Mouse (Mus musculus): ENCODE results near the gene 0610009B22Rik. TPM values are rescaled to one million over a fixed set of nuclear protein-coding genes. Genes with fewer than 3 reads are reported as not detected.

0610009B22Rik gene
- polyA plus RNA-seq, 1 experiment from 2014 or later: 107 TPM

DNA sequence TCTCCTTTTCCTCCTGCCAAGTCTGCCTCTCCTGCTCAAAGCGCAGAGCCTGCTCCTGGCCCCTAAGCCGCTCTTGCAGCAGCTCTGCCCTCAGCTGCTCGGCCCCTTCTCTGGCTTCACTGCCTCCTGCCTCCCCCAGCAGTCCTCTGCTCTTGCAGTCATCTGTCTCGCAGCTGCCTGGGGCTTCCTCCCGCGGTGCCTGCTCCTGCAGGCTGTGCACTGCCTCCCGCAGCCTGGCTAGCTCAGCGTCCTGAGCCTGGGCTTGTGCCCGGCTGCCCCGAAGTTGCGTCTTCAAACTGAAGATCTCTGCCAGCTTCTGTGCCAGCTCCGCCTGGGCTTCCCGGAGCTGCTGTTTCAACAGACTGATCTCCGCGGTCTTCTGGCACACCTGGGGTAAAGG, 44.9 kb downstream of the 0610009B22Rik start:
- ATAC-seq (replicated peaks; ENCODE audit: insufficient number of reproducible peaks, low FRiP score, low TSS enrichment, low read depth) (no peak), DNase-seq (ENCODE audit: low spot score) (no peak)
- Histone ChIP-seq H3K9me3 (replicated peaks; ENCODE audit: control insufficient read depth, low read length) (no peaks in the 10 kb centered on the region), H3K4me1 (ENCODE audit: control insufficient read depth, insufficient read depth, low read length) (no peaks in the 10 kb centered on the region; the same call in 1 of the 2 replicates), H3K36me3 (replicated peaks; ENCODE audit: control insufficient read depth, insufficient read depth, low read depth, low read length) (no peaks in the 10 kb centered on the region), H3K27ac (replicated peaks; ENCODE audit: low read depth, low read length) (no peak overlapping the region), H3K4me2 (ENCODE audit: low read depth, low read length) (no peak overlapping the region; the same call in 1 of the 2 replicates), H3K27me3 (ENCODE audit: control insufficient read depth, insufficient read depth, low read length) (no peaks in the 10 kb centered on the region), H3K9ac (replicated peaks; ENCODE audit: low read length) (no peak overlapping the region; the same call in 1 of the 2 replicates), H3K4me3 (ENCODE audit: low read depth, low read length) (no peak overlapping the region)
- 41% methylated on average over 15 of the region's 15 CpGs for WGBS

DNA sequence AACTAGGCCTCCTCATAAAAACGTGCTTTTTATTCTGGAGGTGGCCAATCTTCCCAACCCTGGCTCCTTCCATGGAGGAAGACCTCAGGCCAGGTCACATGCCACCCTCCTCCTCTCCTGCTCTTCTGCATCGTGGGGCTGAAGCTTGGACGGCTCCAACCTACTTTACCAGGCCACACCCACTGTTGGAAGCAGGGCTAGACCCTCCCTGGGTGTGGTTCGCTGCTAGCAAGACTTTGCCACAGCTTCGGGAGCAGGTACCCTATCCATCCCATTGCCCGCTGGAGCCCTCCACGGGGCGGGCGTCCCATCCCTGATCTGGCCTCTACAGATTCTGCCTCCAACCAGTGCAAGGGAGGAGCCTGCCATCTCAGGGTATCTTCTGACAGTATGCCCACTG, 45.5 kb downstream of the 0610009B22Rik start:
- WGBS: 77% methylated on average over 9 of the region's 9 CpGs
- Histone ChIP-seq H3K36me3 (replicated peaks; ENCODE audit: control insufficient read depth, insufficient read depth, low read depth, low read length) (no peaks in the 10 kb centered on the region), H3K27ac (replicated peaks; ENCODE audit: low read depth, low read length) (no peak overlapping the region), H3K27me3 (ENCODE audit: control insufficient read depth, insufficient read depth, low read length) (no peaks in the 10 kb centered on the region), H3K9me3 (replicated peaks; ENCODE audit: control insufficient read depth, low read length) (no peaks in the 10 kb centered on the region), H3K4me3 (ENCODE audit: low read depth, low read length) (no peak overlapping the region), H3K4me1 (ENCODE audit: control insufficient read depth, insufficient read depth, low read length) (no peaks in the 10 kb centered on the region), H3K9ac (replicated peaks; ENCODE audit: low read length) (no peak overlapping the region), H3K4me2 (ENCODE audit: low read depth, low read length) (no peak overlapping the region)
- DNase-seq (ENCODE audit: low spot score) (no peak), ATAC-seq (replicated peaks; ENCODE audit: insufficient number of reproducible peaks, low FRiP score, low TSS enrichment, low read depth) (no peak)

DNA sequence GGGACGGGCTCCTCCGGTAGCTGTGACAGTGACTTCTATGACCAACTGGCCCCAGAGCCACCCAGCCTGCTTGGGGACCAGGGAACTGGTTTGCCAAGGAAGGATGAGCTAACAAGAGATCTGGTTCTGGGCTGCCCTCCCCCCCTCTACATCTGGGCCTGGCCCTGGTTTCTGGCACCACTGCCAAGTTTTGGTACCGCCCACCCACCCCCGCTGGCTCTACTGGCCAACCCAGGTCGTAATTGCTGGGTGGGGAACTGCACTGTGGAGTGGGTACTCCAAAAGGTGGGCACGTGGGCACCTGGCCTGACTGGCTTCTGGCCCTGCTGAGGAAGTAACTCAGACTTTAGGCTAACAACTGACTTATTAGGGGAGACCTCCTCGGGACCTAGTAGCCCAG, 47.9 kb downstream of the 0610009B22Rik start:
- Histone ChIP-seq H3K4me1 (ENCODE audit: control insufficient read depth, insufficient read depth, low read length) (no peaks in the 10 kb centered on the region), H3K9me3 (replicated peaks; ENCODE audit: control insufficient read depth, low read length) (no peaks in the 10 kb centered on the region), H3K9ac (replicated peaks; ENCODE audit: low read length) (no peak overlapping the region), H3K27ac (replicated peaks; ENCODE audit: low read depth, low read length) (no peak overlapping the region), H3K4me3 (ENCODE audit: low read depth, low read length) (no peak overlapping the region), H3K4me2 (ENCODE audit: low read depth, low read length) (no peak overlapping the region), H3K27me3 (ENCODE audit: control insufficient read depth, insufficient read depth, low read length) (no peaks in the 10 kb centered on the region), H3K36me3 (replicated peaks; ENCODE audit: control insufficient read depth, insufficient read depth, low read depth, low read length) (no peaks in the 10 kb centered on the region)
- ATAC-seq (replicated peaks; ENCODE audit: insufficient number of reproducible peaks, low FRiP score, low TSS enrichment, low read depth): no peak
- no peak for DNase-seq (ENCODE audit: low spot score)
- WGBS: 81% methylated on average over 7 of the region's 7 CpGs

DNA sequence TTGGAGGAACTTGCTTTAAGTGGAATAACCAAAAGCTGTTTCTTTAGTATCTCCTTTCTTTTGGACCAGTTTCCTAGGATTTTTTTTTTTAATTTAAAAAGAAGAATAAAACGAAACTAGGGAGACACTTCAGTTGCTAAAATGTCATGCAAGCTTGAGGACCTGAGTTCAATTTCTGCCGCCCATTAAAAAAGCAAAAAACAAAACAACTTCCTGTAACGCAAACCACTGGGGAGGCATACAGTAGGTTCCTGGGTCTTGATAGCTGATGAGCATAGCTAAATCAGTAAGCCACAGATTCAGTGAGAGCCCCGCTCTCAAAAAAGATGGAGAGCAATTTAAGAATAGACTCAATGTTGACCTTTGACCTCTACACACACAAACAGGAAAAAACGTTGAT, 50.2 kb downstream of the 0610009B22Rik start:
- H3K9me3 ChIP-seq (replicated peaks; ENCODE audit: control insufficient read depth, low read length): no peaks in the 10 kb centered on the region
- H3K4me3 ChIP-seq (ENCODE audit: low read depth, low read length): no peak overlapping the region
- DNase-seq (ENCODE audit: low spot score) (no peak), ATAC-seq (replicated peaks; ENCODE audit: insufficient number of reproducible peaks, low FRiP score, low TSS enrichment, low read depth) (no peak)
- 57% methylated on average over 5 of the region's 5 CpGs for WGBS
- H3K9ac ChIP-seq (replicated peaks; ENCODE audit: low read length): peak overlapping the region; percentile 36
- no peaks in the 10 kb centered on the region for H3K27me3 ChIP-seq (ENCODE audit: control insufficient read depth, insufficient read depth, low read length)
- no peak overlapping the region for H3K27ac ChIP-seq (replicated peaks; ENCODE audit: low read depth, low read length)
- H3K4me1 ChIP-seq (ENCODE audit: control insufficient read depth, insufficient read depth, low read length): no peaks in the 10 kb centered on the region
- H3K4me2 ChIP-seq (ENCODE audit: low read depth, low read length): no peak overlapping the region
- H3K36me3 ChIP-seq (replicated peaks; ENCODE audit: control insufficient read depth, insufficient read depth, low read depth, low read length): no peaks in the 10 kb centered on the region

DNA sequence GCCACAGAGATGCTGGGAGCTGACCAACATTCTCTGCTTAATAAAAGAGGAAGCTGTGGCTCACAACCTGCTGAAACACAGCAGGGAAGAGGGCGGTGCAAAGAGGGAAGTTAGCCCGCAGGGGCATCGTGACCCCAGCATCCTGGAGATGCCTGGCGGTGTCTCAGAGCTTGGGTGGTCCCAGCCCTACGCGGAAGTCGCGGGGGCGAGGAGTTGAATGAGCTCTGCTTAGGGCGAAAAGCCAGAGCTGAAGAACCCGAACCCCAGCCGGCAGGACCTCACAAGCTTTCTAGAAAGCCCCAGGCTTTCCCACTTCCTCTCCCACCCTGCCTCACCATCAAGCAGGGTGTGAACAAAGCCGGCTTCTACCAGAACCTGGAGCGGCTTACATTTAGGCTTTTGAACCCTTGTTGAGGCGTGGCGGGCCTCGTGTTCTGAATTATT, 50.7 kb downstream of the 0610009B22Rik start:
- peak overlapping the region; percentile 36 for H3K9ac ChIP-seq (replicated peaks; ENCODE audit: low read length)
- ATAC-seq (replicated peaks; ENCODE audit: insufficient number of reproducible peaks, low FRiP score, low TSS enrichment, low read depth): no peak
- peak overlapping the region; percentile 16; the same call in 1 of the 2 replicates for H3K4me3 ChIP-seq (ENCODE audit: low read depth, low read length)
- 3% methylated on average over 17 of the region's 17 CpGs for WGBS
- DNase-seq (ENCODE audit: low spot score): peak; percentile 76
- no peaks in the 10 kb centered on the region for H3K27me3 ChIP-seq (ENCODE audit: control insufficient read depth, insufficient read depth, low read length)
- H3K9me3 ChIP-seq (replicated peaks; ENCODE audit: control insufficient read depth, low read length): no peaks in the 10 kb centered on the region
- H3K4me2 ChIP-seq (ENCODE audit: low read depth, low read length): peak overlapping the region; percentile 28
- no peaks in the 10 kb centered on the region for H3K4me1 ChIP-seq (ENCODE audit: control insufficient read depth, insufficient read depth, low read length)
- H3K36me3 ChIP-seq (replicated peaks; ENCODE audit: control insufficient read depth, insufficient read depth, low read depth, low read length): no peaks in the 10 kb centered on the region
- H3K27ac ChIP-seq (replicated peaks; ENCODE audit: low read depth, low read length): no peak overlapping the region

DNA sequence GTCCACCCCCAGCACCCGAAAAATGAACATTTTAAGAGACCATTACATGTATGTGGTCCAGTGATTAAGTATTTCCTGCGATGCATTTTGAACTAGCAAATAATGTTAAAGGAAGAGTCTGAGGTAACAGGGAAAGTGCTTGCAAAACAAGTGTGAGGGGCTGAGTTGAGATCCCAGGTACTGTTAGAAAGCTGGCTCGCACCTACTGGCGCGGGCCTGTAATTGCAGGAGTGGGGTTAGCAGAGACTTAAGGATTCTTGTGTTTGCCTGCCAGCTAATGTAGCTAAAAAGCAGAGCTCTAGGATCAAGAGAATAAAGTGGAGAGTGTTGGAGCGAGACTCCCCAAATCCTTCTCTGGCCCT, 52.4 kb downstream of the 0610009B22Rik start:
- Histone ChIP-seq H3K4me2 (ENCODE audit: low read depth, low read length) (peak overlapping the region; percentile 81), H3K27me3 (ENCODE audit: control insufficient read depth, insufficient read depth, low read length) (no peaks in the 10 kb centered on the region), H3K36me3 (replicated peaks; ENCODE audit: control insufficient read depth, insufficient read depth, low read depth, low read length) (no peaks in the 10 kb centered on the region), H3K9ac (replicated peaks; ENCODE audit: low read length) (peak overlapping the region; percentile 64), H3K27ac (replicated peaks; ENCODE audit: low read depth, low read length) (peak overlapping the region; percentile 58; the same call in 1 of the 2 replicates), H3K9me3 (replicated peaks; ENCODE audit: control insufficient read depth, low read length) (no peaks in the 10 kb centered on the region), H3K4me1 (ENCODE audit: control insufficient read depth, insufficient read depth, low read length) (no peaks in the 10 kb centered on the region), H3K4me3 (ENCODE audit: low read depth, low read length) (peak overlapping the region; percentile 73)
- ATAC-seq (replicated peaks; ENCODE audit: insufficient number of reproducible peaks, low FRiP score, low TSS enrichment, low read depth): no peak
- peak; percentile 85 for DNase-seq (ENCODE audit: low spot score)
- WGBS: 6% methylated on average over 6 of the region's 6 CpGs

DNA sequence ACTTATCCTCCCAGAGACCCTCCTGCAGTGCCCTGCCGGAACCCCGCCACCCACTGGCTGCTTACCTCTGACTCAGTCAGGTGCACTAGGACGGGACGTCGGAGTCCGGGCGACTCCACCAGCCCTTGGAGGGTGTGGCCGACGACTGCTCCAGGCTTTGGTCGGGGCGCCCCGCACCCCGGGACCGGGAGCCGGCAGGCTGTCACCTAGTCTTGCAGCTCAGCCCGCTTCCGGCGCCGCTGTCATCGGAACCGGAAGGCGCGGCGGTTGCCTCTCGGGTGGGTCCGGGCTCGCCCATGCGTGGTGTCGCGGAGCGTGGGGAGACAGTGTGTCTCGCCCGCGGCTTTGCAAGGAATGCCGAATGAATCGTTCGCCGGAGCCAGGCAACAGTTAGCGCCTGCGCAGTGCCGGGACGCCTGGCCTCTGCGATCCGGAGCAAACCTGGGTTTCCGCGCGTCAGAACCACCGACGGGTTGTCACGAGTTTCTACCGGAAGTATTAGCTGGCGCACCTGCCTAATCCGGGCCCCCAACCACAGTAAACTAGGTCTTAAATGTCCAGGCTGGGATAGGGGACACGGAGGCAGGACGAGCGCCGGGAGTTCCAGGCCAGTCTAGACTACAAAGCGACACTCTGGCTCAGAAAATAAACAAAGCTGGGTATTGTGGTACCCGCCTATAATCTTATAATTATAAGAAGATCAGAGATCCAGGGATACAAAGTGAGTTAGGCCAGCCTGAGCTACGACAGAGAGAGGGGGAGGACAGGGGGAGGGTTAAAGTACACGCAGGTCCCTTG, 53.0 kb downstream of the 0610009B22Rik start, which contains the start of gene Rmnd5b:
TSS of gene Rmnd5b (minus strand) at position 372 of the 798 bp plus-strand sequence.
- Histone ChIP-seq H3K4me1 (ENCODE audit: control insufficient read depth, insufficient read depth, low read length) (no peaks in the 10 kb centered on the region), H3K9ac (replicated peaks; ENCODE audit: low read length) (peak within 1 kb of the TSS; percentile 64), H3K4me3 (ENCODE audit: low read depth, low read length) (peak within 1 kb of the TSS; percentile 73), H3K9me3 (replicated peaks; ENCODE audit: control insufficient read depth, low read length) (no peaks in the 10 kb centered on the region), H3K4me2 (ENCODE audit: low read depth, low read length) (peak within 1 kb of the TSS; percentile 81), H3K27me3 (ENCODE audit: control insufficient read depth, insufficient read depth, low read length) (no peaks in the 10 kb centered on the region), H3K27ac (replicated peaks; ENCODE audit: low read depth, low read length) (peak within 1 kb of the TSS; percentile 58; the same call in 1 of the 2 replicates), H3K36me3 (replicated peaks; ENCODE audit: control insufficient read depth, insufficient read depth, low read depth, low read length) (no peaks in the 10 kb centered on the region)
- ATAC-seq (replicated peaks; ENCODE audit: insufficient number of reproducible peaks, low FRiP score, low TSS enrichment, low read depth) (peak; percentile 68), DNase-seq (ENCODE audit: low spot score) (peak; percentile 88)
- whole genome bisulfite sequencing: under 1% methylated on average over 61 of the region's 61 CpGs

Measured in embryonic facial prominence, embryonic 11.5 days (tissue).